Comparison of ENCODE assay signal across 17 mouse cellular contexts in the genomic region with DNA sequence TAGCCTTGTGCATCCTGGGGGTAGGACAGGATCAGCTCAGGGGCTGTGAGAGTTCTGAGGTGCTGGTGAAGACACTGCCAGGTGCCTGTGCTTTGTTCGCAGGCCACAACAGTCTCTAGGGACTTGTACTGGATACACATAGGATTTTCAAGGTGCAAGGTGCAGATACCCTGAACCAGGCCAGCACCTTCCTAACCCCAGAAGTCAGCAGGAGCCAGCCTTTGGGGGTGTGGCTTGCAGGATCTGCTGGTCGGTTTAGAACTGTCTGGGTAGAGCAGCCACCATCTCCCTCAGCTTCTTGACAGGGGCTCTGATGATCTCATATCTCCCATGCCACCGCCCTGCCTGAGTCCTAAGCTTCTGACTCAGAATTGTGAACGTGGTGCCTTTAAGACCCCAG. TPM values are rescaled to one million over a fixed set of nuclear protein-coding genes. Genes with fewer than 3 reads are reported as not detected.
"Had no signal": no experiment of that assay in that cellular context is flagged by ENCODE, and none has a peak within 500 bp of the region (broad histone marks: within the 10 kb centered on the region; RNA-seq: fewer than 3 reads in every experiment).

No protein-coding gene starts in this region.

- H3K27ac ChIP-seq: neural tube, embryonic 12.5 days; neural tube, embryonic 13.5 days; neural tube, embryonic 15.5 days; stomach, embryonic 15.5 days had no signal

- H3K4me1 ChIP-seq: neural tube, embryonic 12.5 days; neural tube, embryonic 13.5 days; neural tube, embryonic 15.5 days; stomach, embryonic 15.5 days had no signal

- H3K4me2 ChIP-seq: neural tube, embryonic 12.5 days; neural tube, embryonic 13.5 days; neural tube, embryonic 15.5 days; stomach, embryonic 15.5 days had no signal

- H3K9me3 ChIP-seq: neural tube, embryonic 12.5 days; neural tube, embryonic 13.5 days; neural tube, embryonic 15.5 days; stomach, embryonic 15.5 days had no signal

- H3K36me3 ChIP-seq: neural tube, embryonic 12.5 days; neural tube, embryonic 13.5 days; neural tube, embryonic 15.5 days; stomach, embryonic 15.5 days had no signal

- H3K9ac ChIP-seq: neural tube, embryonic 12.5 days; neural tube, embryonic 13.5 days; neural tube, embryonic 15.5 days; stomach, embryonic 15.5 days had no signal

- DNase-seq: retina, postnatal 1 day; right cerebral cortex, adult 18-20 months; right cerebral cortex, postnatal 14 days; right cerebral cortex, postnatal 25 days; right cerebral cortex, postnatal 4 days; spleen, adult 18-20 months; thymus, adult 18-20 months; thymus, adult 2 months; thymus, postnatal 14 days; thymus, postnatal 25 days; thymus, postnatal 36 days; thymus, postnatal 4 days had no signal

- H3K4me3 ChIP-seq: neural tube, embryonic 12.5 days; neural tube, embryonic 13.5 days; neural tube, embryonic 15.5 days; stomach, embryonic 15.5 days had no signal

RNA-seq across cellular contexts. Expression of gene Adamtsl3, which starts 5.7 kb away (rescaled TPM):
- total RNA-seq: neutrophil, adult 5-6 weeks had no signal
